Mouse (Mus musculus) frontal cortex, adult (tissue): ENCODE measurements at regions not wholly inside any gene's neighbourhood (a gene's known extent, or its start where the extent isn't known, plus 50 kb on each side); places are given as distances from the start of the nearest gene placed in this dataset.
"Not testable (repeated sequence)": the region's sequence is repeated elsewhere in the genome, so short reads cannot be mapped to it uniquely, and the experiment has no call there.

Experiments
- ATAC-seq: cut with Nextera tagmentation; 2 replicates; pipeline ENCODE4 v1.9.2; 2017; ENCODE audit warnings: mild to moderate bottlenecking, moderate library complexity, mixed read lengths; ENCODE audit not compliant: low TSS enrichment

DNA sequence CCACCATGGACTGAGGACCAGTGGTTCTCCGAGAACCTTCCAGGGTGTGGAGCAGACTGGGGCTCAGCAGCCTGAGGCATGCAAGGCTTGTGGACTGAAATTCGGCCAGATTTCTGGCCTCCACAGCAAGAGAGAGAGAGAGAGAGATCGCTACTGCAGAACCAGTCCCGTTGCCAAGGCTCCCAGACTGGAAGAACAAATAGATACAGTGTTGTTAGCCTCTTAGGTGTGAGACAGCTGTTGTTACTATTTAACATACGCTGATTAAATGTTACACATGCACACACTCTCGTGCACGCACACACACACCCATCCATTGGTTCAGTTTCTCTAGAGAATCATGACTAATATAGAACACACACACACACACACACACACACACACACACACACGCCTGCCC, 133.4 kb upstream of the Ajap1 start:
- no peak for ATAC-seq

DNA sequence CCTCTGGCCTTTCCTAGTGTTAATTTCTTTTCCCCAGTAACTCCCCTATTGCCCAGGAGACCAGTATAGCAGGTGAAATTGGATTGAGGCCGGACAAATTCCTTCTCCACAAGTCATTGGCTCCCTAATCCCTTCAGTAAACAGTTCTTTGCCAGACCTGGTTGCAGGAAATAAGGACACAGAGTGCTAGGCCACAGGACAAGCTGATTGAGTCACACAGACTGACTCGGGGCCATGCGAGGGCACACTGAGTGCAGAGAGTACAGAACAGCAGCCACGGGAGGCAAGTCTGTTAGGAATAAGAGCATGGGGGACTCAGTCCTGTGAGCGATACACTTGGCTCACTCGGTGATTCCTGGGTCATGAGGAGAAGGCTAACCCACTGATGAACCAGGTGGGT, 134.3 kb upstream of the Ajap1 start:
- ATAC-seq: no peak

DNA sequence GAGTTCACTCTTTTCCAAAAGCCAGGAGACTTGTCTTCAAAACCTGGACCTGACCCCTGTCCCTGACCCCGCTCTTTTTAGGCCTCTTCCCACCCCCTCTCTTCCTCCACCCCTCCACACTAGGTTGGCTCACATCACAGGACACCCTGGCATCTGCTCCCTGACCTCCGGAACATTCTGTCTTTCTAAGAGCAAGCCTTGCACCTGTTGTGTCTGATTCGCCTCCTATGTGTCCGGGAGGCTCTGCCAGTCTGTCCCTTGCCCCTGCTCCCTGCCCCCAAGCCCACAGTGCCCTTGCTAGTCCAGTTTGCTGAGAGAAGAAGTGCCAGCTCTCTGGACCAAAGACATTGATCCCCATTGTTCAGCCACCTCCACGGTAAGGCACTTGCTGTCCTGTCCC, 138.3 kb upstream of the Ajap1 start:
- no peak for ATAC-seq

DNA sequence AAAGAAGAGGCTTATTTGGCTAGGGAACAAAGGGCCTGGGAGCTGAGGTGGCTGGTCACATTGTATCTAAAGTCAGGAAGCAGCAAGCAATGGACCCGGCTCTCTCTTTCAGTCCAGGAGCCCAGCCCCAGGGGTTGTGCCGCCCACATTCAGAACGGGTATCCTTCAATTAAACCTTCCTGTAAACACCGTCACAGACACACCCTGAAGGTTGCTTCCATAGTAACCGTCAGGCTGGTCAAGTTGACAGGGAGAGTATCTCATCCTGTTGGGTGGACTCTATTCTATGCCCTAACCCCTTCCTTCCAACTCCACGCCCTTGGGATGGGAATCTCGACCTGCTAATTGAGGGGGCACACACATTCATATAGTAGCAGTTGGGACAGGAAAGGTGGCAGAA, 148.6 kb upstream of the Ajap1 start:
- no peak for ATAC-seq

DNA sequence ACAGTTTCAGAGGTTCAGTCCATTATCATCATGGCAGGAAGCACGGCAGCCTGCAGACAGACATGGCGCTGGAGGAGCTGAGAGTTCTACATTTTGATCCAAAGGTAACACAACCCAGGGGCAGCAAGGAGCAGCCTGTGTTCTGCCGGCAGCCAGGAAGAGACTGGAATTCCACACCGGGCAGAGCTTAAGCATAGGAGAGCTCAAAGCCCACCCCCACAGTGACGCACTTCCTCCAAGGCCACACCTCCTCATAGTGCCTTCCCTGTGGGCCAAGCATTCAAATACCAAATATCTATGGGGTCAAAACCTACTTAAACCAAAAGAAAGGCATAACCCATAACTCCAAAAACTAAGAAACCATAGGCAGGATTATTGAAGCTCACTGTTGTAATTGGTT, 149.4 kb upstream of the Ajap1 start:
- ATAC-seq: no peak

DNA sequence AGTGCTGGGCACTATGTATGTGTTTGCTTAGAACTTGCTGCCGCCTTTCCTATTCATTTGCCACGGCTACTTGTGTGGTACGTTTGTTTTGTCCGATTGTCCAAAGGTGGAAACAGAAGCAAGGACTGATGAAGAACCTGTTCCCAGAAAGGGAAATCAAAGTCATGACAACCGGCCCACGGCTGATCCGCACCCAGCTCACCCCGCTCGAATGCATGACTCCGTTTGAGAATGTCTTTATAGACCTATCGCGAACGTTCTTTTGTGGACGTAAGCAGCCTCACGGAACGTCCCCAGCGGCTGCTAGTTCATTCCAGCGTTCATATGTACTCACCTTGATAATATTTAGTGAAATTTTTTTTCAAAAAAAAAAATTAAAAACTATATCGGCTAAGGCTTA, 149.9 kb upstream of the Ajap1 start:
- ATAC-seq: no peak

DNA sequence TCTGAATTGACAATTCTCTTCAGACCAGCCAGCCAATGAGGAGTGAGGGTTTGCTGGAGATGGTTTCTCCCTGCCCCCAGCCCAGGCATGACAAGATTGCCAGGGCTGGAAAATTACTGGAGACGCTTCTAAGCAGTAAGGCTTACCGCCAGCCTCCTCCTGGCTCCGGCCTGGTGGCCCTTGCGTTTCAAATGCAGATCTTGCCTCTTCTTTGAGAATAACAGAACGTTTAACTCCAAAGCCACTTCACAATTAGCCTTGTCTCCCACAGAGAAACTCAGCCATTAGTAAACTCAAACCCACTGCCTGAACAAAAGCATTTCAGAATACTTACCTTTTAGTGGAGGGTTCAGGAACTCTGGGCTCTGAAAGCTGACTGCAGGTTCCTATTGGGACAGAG, 150.6 kb upstream of the Ajap1 start:
- no peak for ATAC-seq

DNA sequence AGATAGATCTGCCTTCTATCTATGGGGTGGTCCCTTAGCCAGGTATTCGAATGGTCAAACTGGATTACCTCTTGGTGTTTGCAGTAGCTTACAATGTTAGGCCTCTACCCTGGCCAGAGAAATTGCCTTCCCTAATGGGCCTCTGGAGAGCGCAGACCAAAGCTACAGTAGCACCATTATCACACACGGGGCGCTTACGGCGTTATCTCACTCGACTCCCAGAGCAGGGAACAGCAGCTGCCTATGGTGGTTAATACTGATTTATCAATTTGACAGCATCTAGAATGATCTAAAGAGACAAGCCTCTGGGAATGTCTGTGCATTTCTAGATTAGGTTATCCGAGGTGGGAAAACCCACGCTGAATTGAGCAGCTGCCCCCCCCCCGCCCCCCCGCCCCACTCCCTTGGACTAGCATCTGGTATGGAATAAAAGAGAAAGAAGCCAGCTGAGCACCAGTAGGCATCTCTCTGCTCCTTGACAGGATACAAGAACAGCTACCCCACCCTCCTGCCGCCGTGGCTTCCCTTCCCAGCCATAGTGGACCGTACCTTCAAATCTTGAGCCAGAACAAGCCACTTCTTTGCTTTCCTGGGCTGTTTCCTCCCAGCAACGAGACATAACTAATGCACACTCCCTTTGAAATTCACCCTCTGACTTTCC, 151.7 kb upstream of the Ajap1 start:
- ATAC-seq: no peak

DNA sequence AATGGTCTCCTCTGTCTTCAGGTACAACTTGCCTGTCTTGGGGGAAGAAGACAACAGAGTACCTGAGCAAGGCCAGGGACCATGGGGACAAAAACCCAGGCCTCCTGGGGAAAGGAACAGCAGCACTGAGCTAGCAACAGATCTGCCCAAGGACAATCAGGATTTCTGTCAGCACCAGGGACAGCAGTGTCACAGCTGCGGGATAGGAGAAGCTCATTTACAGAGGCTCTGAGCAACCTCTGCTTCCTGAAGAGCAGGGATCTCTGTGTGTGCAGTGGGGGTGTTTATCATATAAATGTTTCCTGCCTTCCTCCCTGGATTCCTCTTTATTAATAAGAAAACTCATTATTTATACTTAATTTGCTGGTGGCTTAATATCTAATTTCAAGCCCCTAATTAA, 155.4 kb upstream of the Ajap1 start:
- ATAC-seq: no peak

DNA sequence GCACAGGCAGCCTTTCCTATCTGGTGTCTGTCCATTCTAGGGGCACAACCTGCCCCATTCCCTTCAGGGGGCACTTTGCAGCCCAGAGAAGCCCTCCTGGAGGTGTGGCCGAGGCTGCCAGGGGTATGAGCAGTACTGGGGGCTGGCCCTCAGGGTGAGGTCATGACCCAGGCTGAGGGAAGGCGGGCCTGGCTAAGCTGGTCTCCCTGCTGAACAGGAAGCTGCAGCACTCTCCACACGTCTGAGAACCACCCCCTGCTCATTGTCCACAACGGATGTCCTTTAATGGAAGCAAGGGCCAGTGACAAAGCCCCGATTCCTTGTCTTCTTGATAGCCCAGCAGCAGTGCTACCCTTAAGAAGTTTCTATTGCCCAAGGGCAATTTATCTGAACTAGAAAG, 169.2 kb upstream of the Ajap1 start:
- ATAC-seq: no peak

DNA sequence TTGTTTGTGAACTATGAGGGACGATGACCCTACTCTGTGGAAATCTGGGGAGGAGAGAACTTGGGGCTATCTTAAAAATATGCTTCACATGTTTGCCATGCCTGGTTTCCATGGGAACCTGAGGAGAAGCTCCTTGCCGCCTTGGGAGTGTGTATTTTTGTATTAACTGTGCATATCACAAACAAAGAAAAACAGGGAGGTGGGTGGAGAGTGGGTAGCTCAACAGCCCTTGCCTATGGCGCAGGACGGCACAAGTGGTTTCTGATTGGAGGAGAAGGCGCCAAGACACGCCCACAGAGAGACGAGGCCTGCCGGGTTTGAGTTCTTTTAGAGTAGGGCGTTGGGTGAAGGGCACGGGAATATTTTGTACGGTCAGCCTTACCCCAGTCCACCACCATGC, 170.2 kb upstream of the Ajap1 start:
- ATAC-seq: peak; percentile 76

DNA sequence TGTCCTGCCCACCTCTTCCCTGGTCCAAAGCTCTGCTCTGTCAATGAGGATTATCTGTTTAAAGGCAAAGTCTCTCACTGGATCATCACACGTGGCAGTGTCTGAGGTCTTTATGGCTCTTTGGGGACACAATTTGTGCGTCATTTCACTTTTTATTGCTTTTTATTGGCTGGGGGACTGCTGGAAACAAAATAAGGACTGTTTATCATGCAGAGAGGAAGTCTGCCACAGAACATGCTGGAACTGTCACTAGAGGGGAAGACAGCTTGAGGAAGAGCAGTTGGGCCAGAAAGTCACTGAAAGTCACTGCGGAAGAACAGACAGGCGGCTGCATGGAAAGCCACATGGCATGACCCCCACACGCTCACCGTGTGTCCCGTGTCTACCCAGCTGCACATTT, 180.1 kb upstream of the Ajap1 start:
- ATAC-seq: no peak

DNA sequence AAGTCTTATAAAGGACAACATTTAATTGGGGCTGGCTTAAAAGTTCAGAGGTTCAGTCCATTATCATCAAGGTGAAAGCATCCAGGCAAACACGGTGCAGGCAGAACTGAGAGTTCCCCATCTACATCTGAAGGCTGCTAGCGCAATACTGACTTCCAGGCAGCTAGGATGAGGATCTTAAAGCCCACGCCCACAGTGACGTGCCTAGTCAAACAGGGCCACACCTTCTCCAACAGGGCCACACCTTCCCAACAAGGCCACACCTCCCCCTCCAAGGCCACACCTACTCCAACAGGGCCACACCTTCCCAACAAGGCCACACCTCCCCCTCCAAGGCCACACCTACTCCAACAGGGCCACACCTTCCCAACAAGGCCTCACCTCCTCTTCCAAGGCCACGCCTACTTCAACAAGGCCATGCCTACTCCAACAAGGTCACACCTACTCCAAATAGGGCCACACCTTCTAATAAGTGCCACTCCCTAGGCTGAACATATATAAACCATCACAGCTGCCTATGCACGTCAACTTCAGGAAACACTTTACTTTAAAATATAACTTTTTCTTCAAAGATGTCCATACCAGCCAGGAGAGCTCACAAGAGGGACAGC, 184.1 kb upstream of the Ajap1 start:
- ATAC-seq: not testable (repeated sequence)

DNA sequence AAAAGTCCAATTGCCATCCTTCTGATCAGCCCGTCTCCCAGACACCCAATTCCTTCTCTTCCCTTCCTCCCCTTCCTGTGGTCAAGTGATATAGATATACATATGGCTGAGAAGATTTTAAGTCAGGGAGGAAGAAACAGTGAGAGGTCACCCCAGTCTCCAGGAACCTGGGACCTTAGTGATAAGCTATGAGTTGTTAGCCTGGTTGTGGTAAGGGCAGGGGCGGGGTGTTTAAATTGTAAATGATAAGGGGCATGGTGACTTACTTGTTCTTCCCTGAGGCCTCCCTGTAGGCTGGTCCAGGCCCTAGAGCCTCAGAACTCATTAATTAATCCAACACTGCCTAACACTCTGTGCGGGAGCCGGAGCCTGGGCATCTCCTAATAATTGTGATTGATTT, 186.5 kb upstream of the Ajap1 start:
- ATAC-seq: no peak

DNA sequence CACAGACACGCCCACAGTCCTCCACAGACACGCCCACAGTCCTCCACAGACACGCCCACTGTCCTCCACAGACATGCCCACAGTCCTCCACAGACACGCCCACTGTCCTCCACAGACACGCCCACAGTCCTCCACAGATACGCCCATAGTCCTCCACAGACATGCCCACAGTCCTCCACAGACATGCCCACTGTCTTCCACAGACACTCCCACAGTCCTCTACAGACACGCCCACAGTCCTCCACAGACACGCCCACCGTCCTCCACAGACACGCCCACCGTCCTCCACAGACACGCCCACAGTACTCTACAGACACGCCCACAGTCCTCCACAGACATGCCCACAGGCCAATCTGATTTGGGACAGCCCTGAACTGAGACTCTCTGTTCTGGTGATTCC, 187.6 kb upstream of the Ajap1 start:
- no peak for ATAC-seq

DNA sequence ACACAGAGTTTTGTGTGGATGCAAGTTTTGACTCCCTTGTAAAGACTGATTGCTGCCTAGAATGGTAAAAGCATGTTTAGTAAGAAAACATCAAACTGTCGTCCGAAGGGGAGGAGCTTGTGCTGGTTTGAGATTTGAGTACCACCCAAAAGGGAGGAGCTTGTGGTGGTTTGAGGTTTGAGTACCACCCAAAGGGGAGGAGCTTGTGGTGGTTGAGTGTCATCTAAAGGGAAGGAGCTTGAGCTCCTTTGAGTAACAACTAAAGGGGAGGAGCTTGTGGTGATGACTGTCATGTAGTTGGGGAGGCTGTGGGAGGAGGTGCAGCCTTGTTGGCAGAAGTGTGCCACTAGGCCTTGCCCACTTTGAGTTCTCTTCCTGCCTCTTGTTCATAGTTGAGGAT, 192.8 kb upstream of the Ajap1 start:
- no peak for ATAC-seq

DNA sequence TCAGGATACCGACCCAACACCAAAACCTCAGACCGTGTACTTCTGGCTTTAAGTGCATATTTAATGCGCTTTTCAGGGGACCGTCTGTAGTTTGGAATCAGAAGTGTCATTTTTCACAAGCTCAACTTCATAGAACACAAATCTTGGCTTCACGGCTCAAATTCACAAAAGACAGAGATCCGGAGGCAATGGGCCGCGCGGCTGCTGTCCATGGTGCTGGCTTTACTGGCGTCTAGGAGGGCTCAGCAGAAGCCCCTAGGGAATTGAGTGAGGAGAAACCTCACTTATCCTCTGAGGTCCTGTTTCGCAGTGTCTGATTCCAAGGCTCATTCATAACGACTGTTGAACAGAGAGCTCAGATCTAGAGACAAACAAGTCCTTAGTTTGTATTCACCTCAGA, 196.5 kb upstream of the Ajap1 start:
- no peak for ATAC-seq

DNA sequence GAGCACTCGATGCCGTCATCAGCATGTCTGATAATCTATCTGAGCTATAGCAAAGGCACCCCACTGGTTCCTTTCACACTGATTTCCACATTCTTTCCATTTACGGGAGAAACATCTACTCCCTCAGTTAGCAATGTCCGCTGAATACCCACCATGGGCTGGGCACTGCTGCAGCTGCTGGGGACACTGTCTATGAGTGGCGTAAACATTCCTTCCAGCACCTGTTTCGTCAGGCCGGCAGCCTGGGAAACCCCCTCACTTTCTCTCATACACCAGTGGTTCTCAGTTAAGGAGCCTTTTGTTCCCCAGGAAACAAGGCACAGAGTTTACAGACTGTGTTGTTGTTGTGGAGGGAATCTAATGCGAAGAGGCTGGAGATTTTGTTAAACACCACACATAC, 205.8 kb upstream of the Ajap1 start:
- ATAC-seq: no peak

DNA sequence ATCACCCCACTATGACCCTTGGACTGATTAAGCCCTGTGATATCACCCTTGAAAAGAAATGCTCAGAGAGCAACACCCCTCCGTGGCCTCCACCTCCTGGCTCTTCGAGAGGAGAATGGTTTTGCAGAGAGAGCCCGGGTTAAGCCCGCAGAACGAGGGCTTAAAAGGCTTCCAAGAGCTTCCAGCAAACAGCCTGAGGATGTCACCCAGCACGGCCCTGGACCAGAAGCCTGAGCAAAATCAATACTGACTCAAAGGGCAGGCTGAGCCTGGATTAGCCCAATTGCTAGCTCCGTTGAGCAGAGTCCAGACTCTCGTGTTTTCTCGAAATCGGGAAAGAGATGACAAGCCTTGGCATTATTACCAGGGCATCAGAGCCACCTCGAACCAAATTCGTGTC, 211.3 kb upstream of the Ajap1 start:
- no peak for ATAC-seq

DNA sequence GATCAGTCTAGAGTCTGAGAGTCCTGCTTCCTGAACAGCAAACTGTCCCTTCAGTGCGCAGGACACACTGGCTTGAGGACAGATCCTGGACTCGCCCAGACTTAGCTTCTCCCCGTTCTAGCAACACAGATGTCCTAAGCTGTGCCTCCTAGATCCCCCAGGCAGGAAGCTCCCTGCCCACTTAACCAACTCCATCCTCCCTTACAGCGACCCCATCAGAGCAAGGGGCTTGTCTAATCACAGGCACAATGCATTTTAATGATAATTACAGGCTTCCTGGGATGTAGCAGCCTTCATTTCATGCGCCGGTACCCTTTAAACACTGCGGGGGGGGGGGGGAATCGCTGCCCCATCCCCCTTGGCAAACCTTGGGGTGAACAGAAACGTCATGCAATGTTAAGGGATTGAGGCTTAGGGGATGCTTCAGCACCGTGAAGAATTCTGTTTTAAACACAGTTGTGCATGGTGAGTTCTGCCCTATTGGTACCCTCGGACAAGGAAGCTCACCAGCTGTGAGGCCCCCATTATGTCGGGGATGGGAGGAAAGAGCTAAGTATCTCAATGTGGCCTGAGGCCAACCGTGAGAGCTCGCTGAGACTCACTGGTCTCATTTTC, 213.9 kb upstream of the Ajap1 start:
- ATAC-seq: no peak

DNA sequence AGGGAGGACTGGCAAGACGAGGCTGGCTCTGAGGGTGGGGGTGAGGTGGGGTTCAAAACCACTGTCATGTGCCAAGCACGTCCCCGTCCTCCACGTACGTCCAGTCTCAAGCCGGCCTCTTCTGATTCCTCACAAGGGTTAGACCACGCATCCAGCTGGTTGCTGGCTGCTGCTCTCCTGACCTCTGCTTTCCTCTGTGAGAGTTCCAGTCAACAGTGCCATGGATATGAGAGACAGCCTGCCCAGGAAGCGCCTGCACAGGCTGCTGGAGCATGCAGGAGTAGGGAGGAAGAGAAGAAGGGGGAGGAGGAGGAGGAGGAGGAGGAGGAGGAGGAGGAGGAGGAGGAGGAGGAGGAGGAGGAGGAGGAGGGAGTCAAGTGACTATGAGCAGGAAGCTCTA, 224.6 kb upstream of the Ajap1 start:
- ATAC-seq: no peak

DNA sequence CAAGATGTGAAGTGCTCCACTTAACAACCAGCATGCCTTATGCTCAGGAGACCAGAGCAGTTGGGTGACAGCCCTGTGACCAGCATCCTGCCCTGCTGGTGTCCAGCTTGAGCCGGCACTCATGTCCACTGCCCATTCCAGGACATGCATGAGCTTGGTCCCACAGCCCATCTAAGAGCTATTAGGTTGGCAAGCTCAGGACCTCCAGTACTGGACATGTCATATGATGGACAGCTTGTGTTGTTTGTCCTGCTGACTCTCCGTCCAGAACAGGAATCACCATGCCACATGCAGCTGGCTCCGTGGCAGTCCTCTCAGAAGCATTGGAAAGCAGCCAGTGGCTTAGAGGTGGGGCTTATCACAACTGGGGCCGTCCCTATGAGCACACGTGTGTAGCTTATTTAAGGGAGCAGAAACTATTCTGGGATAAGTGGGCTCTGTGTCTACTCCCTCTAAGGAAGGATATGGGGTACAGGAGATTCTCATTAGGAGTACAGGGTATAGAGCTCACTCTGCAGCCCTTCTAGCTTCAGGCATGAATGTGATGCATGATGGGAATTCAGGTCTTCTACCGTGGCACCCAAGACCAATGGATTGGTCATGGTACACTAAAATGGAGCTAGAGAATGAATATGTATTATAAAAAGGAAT, 232.5 kb upstream of the Ajap1 start:
- ATAC-seq: no peak

DNA sequence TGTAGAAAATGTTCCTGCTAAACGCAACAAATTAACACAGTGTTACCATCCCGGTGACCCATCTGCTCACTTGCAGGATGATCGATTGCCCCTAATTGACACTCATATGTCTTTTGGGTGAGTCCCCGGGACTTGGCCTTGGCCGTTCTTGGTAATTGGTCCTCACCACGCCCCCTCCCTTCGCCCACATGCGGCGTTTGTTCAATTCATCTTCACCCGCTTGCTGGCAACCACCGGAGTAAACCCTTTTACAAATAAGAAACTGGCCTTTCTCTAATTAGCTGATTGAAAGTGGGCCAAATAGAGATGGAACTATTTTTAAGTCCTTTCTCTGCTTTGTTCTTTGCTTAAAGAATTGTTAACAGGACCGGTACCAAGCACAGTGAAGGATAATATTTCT, 234.7 kb upstream of the Ajap1 start:
- ATAC-seq: no peak
